Mouse (Mus musculus): ENCODE data around the gene Syt1.

Gene Syt1

GRCm38 (mm10) chr10:108905264-108905663 is 105.5 kb downstream of the Syt1 start:
- TF ChIP-seq GATA4 (IDR thresholded peaks at IDR 0.05; ENCODE audit: insufficient replicate concordance, low read length), result no peak

- no peak for TF ChIP-seq GATA4 (IDR thresholded peaks at IDR 0.05; ENCODE audit: insufficient replicate concordance, low read length)
Observed at GRCm38 (mm10) chr10:108904371-108904770, 106.4 kb downstream of the Syt1 start.

- peak; percentile 69; the same call in 1 of the 2 replicates for TF ChIP-seq GATA4 (IDR thresholded peaks at IDR 0.05; ENCODE audit: insufficient replicate concordance, low read length)
Observed at GRCm38 (mm10) chr10:108896529-108896928, 114.3 kb downstream of the Syt1 start.

GRCm38 (mm10) chr10:108893288-108893687 is 117.5 kb downstream of the Syt1 start:
- no peak for TF ChIP-seq GATA4 (IDR thresholded peaks at IDR 0.05; ENCODE audit: insufficient replicate concordance, low read length)

- TF ChIP-seq GATA4 (IDR thresholded peaks at IDR 0.05; ENCODE audit: insufficient replicate concordance, low read length), result no peak
Observed at GRCm38 (mm10) chr10:108892441-108892840, 118.3 kb downstream of the Syt1 start.

GRCm38 (mm10) chr10:108889084-108889483 is 121.7 kb downstream of the Syt1 start:
- TF ChIP-seq GATA4 (IDR thresholded peaks at IDR 0.05; ENCODE audit: insufficient replicate concordance, low read length), result no peak

GRCm38 (mm10) chr10:108886781-108887180 is 124.0 kb downstream of the Syt1 start:
- no peak for TF ChIP-seq GATA4 (IDR thresholded peaks at IDR 0.05; ENCODE audit: insufficient replicate concordance, low read length)

GRCm38 (mm10) chr10:108885769-108886168 is 125.0 kb downstream of the Syt1 start:
- TF ChIP-seq GATA4 (IDR thresholded peaks at IDR 0.05; ENCODE audit: insufficient replicate concordance, low read length), result peak; percentile 94

GRCm38 (mm10) chr10:108884520-108884919 is 126.3 kb downstream of the Syt1 start:
- no peak for TF ChIP-seq GATA4 (IDR thresholded peaks at IDR 0.05; ENCODE audit: insufficient replicate concordance, low read length)

- TF ChIP-seq GATA4 (IDR thresholded peaks at IDR 0.05; ENCODE audit: insufficient replicate concordance, low read length), result no peak
Observed at GRCm38 (mm10) chr10:108880372-108880771, 130.4 kb downstream of the Syt1 start.

- no peak for TF ChIP-seq GATA4 (IDR thresholded peaks at IDR 0.05; ENCODE audit: insufficient replicate concordance, low read length)
Observed at GRCm38 (mm10) chr10:108875730-108876129, 135.1 kb downstream of the Syt1 start.

- no peak for TF ChIP-seq GATA4 (IDR thresholded peaks at IDR 0.05; ENCODE audit: insufficient replicate concordance, low read length)
Observed at GRCm38 (mm10) chr10:108874687-108875086, 136.1 kb downstream of the Syt1 start.

GRCm38 (mm10) chr10:108872359-108872758 is 138.4 kb downstream of the Syt1 start:
- no peak for TF ChIP-seq GATA4 (IDR thresholded peaks at IDR 0.05; ENCODE audit: insufficient replicate concordance, low read length)

GRCm38 (mm10) chr10:108870586-108870985 is 140.2 kb downstream of the Syt1 start:
- TF ChIP-seq GATA4 (IDR thresholded peaks at IDR 0.05; ENCODE audit: insufficient replicate concordance, low read length), result no peak

- no peak for TF ChIP-seq GATA4 (IDR thresholded peaks at IDR 0.05; ENCODE audit: insufficient replicate concordance, low read length)
Observed at GRCm38 (mm10) chr10:108868136-108868535, 142.6 kb downstream of the Syt1 start.

GRCm38 (mm10) chr10:108867202-108867601 is 143.6 kb downstream of the Syt1 start:
- no peak for TF ChIP-seq GATA4 (IDR thresholded peaks at IDR 0.05; ENCODE audit: insufficient replicate concordance, low read length)

- no peak for TF ChIP-seq GATA4 (IDR thresholded peaks at IDR 0.05; ENCODE audit: insufficient replicate concordance, low read length)
Observed at GRCm38 (mm10) chr10:108865586-108865985, 145.2 kb downstream of the Syt1 start.

GRCm38 (mm10) chr10:108855986-108856385 is 154.8 kb downstream of the Syt1 start:
- TF ChIP-seq GATA4 (IDR thresholded peaks at IDR 0.05; ENCODE audit: insufficient replicate concordance, low read length), result no peak
